Mouse (Mus musculus) small intestine, adult 2 months (tissue): ENCODE measurements around the gene Arhgef19.

ENCODE experiments used
- CTCF ChIP-seq: fragments of 200-500 bp; IDR thresholded peaks from 2 replicates; pipeline ENCODE4 v1.5.1; 2012; ENCODE audit warnings: low read depth, mild to moderate bottlenecking, control low read depth, inconsistent platforms, low read length, moderate library complexity, mixed read lengths; ENCODE audit not compliant: insufficient replicate concordance, insufficient read length; ENCODE audit errors: extremely low read depth
- POLR2A ChIP-seq: fragments of 200-500 bp; IDR thresholded peaks from 2 replicates; pipeline ENCODE4 v1.6.1; 2012; ENCODE audit warnings: low read depth, mild to moderate bottlenecking, control low read depth, inconsistent platforms, low read length, moderate library complexity

DNA sequence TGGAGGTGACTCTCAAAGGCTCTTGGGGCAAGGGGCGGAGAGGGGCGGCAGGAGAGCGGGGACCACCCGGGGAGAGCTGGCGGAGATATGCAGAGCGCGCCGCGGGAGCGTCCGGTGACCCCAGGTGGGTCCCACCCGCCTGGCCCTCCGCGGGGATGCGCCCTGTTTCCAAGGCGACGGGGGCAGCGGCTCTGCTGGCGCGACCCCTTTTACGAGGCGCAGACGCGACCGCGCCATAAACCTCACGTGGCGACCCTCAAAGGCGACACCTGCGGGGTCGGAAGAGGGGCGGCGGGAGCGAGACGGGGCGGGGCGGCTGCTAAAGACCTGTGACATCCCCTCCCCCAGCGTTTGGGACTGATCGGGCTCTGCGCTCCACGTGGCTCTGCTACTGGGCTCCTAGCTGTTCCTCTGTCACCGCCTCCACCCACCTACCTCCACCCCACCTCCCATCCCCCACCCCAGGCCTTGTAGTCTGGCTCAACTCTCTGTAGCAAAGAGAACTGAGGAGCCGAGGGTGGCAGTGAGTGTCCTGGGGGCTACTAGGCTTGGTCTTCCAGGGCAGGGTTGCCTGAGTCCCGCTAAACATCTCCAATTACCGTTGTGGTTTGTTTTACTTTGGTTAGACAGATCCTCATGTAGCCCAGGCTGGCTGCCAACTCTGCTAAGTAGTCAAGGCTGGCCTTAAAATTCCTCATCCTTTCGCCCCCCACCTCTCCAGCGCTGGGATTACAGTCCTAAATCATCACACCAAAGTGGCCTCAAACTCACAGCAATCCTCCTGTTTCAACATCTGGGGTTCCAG lies 52.5 kb downstream of the Arhgef19 start:
- TF ChIP-seq POLR2A (no peak), CTCF (no peak)
